Mouse (Mus musculus) heart, postnatal 4 days (tissue): ENCODE data around the gene Zfp949. TPM values are rescaled to one million over a fixed set of nuclear protein-coding genes. Genes with fewer than 3 reads are reported as not detected.
A peak's percentile ranks its signal among the peaks of the same experiment; 100 is the strongest.
"Not testable (repeated sequence)": the region's sequence is repeated elsewhere in the genome, so short reads cannot be mapped to it uniquely, and the experiment has no call there.

Experiments used
- DNase-seq: peaks from one replicate; pipeline ENCODE4 v3.0.0; 2021
- total RNA-seq, 2 experiments: library from RNA; stranded (reverse); gene quantifications; 2 replicates each; pipeline ENCODE4 v1.2.3; 2021

Gene Zfp949
- total RNA-seq, 2 experiments from 2014 or later: 4.8 to 5.8 TPM

- DNase-seq: no peak
Measured at GRCm38 (mm10) chr9:88542816-88543215, 5.0 kb upstream of the Zfp949 start.

- DNase-seq: peak; percentile 20
Measured at GRCm38 (mm10) chr9:88545534-88545933, 2.3 kb upstream of the Zfp949 start.

GRCm38 (mm10) chr9:88546166-88546565 is 1.7 kb upstream of the Zfp949 start:
- peak; percentile 59 for DNase-seq

- no peak for DNase-seq
Measured at GRCm38 (mm10) chr9:88546657-88547056, 1.2 kb upstream of the Zfp949 start.

GRCm38 (mm10) chr9:88547270-88547669 is 550 bp upstream of the Zfp949 start:
- peak; percentile 40 for DNase-seq

GRCm38 (mm10) chr9:88548614-88548945 is 760 bp downstream of the Zfp949 start:
- no peak for DNase-seq

GRCm38 (mm10) chr9:88553071-88553470 is 5.3 kb downstream of the Zfp949 start:
- no peak for DNase-seq

GRCm38 (mm10) chr9:88558146-88558545 is 10.3 kb downstream of the Zfp949 start:
- DNase-seq: no peak

GRCm38 (mm10) chr9:88561476-88561875 is 13.7 kb downstream of the Zfp949 start:
- DNase-seq: not testable (repeated sequence)

GRCm38 (mm10) chr9:88570471-88570870 is 22.7 kb downstream of the Zfp949 start:
- not testable (repeated sequence) for DNase-seq

GRCm38 (mm10) chr9:88580591-88580990 is 32.8 kb downstream of the Zfp949 start, which contains the start of gene Trim43a:
Gene Trim43a, plus strand, starts transcription at chr9:88580891.
- DNase-seq: not testable (repeated sequence)

- DNase-seq: not testable (repeated sequence)
Measured at GRCm38 (mm10) chr9:88593708-88594107, 45.9 kb downstream of the Zfp949 start.

GRCm38 (mm10) chr9:88599206-88600162 is 51.7 kb downstream of the Zfp949 start:
- DNase-seq: peak; percentile 100

Other genes starting within 250 kb of the Zfp949 start
- gene Nt5e, start 220.8 kb upstream of the Zfp949 start, total RNA-seq: 10 to 100 TPM in 1 of 2 experiments, 1 to 10 TPM in 1; 9.3 to 10.1 TPM
- gene Snx14, start 109.1 kb upstream of the Zfp949 start, total RNA-seq: 10 to 100 TPM; 27.2 to 29.0 TPM
- 1 to 10 TPM in 1 of 2 experiments, under 1 TPM in 1; 0.90 to 1.3 TPM for gene Gm20537, start 91.4 kb upstream of the Zfp949 start, total RNA-seq
- 100 to 1,000 TPM in 1 of 2 experiments, 10 to 100 TPM in 1; 96.9 to 107 TPM for gene Syncrip, start 65.4 kb upstream of the Zfp949 start, total RNA-seq
- gene Trim43a, start 32.9 kb downstream of the Zfp949 start, total RNA-seq: not detected
- 10 to 100 TPM; 21.8 to 24.0 TPM for gene Mthfsl, start 172.3 kb downstream of the Zfp949 start, total RNA-seq
- not detected for gene Bcl2a1d, start 183.9 kb downstream of the Zfp949 start, total RNA-seq